Mouse (Mus musculus) liver, adult 2 months (tissue): Measurements from ENCODE around the gene Rexo1.

Source experiments
- CTCF ChIP-seq: fragments of 200-500 bp; IDR thresholded peaks from 2 replicates; pipeline ENCODE4 v1.5.1; 2011; ENCODE audit warnings: low read depth, low read length, control low read depth
- POLR2A ChIP-seq: fragments of 200-500 bp; IDR thresholded peaks from 2 replicates; pipeline ENCODE4 v1.6.1; 2011; ENCODE audit warnings: low read length, control low read depth; ENCODE audit not compliant: insufficient read depth; ENCODE audit errors: extremely low read depth

- TF ChIP-seq CTCF (peak; percentile 94), POLR2A (no peak)
These were observed 51.7 kb downstream of the Rexo1 start for GRCm38 (mm10) chr10:80509412-80510272.
